Mouse (Mus musculus) central nervous system, embryonic 14 days (tissue): ENCODE measurements around the gene Mcpt2. TPM values are rescaled to one million over a fixed set of nuclear protein-coding genes. Genes with fewer than 3 reads are reported as not detected.

ENCODE experiments used
- polyA plus RNA-seq: library from polyadenylated mRNA; depleted of rRNA; stranded (reverse); fragments of >200 nt; gene quantifications from 2 replicates; pipeline ENCODE4 v1.2.3, GENCODE M21; 2012; rRNA removed

Mcpt2 gene
- 0.06 TPM in 1 of 2 replicates, not detected in the other for polyA plus RNA-seq

GRCm38 (mm10) chr14:56041792-56042191 is at the start of gene Mcpt2:
Gene Mcpt2, plus strand, starts transcription at chr14:56042041.

GRCm38 (mm10) chr14:56017671-56018070 is 24.2 kb upstream of the Mcpt2 start, which contains the start of gene Mcpt1:
Gene Mcpt1, plus strand, starts transcription at chr14:56017971.

GRCm38 (mm10) chr14:56030395-56030794 is 11.4 kb upstream of the Mcpt2 start, which contains the start of gene Mcpt9:
Gene Mcpt9, minus strand, starts transcription at chr14:56030495.

GRCm38 (mm10) chr14:56062213-56062612 is 20.4 kb downstream of the Mcpt2 start, which contains the start of gene Mcpt4:
Gene Mcpt4, minus strand, starts transcription at chr14:56062313.

GRCm38 (mm10) chr14:56085167-56085566 is 43.3 kb downstream of the Mcpt2 start, which contains the start of gene Mcpt8:
Gene Mcpt8, minus strand, starts transcription at chr14:56085273.

Other genes with a start within 250 kb of the Mcpt2 start
- gene Nfatc4, start 218.9 kb upstream of the Mcpt2 start, polyA plus RNA-seq: 29.1 and 48.1 TPM in 2 replicates
- gene Nynrin, start 188.0 kb upstream of the Mcpt2 start, polyA plus RNA-seq: 18.4 and 24.1 TPM in 2 replicates
- 0.45 and 0.53 TPM in 2 replicates for gene Cbln3, start 157.6 kb upstream of the Mcpt2 start, polyA plus RNA-seq
- gene Khnyn, start 157.1 kb upstream of the Mcpt2 start, polyA plus RNA-seq: 14.8 and 16.5 TPM in 2 replicates
- gene Sdr39u1, start 141.7 kb upstream of the Mcpt2 start, polyA plus RNA-seq: 102 and 107 TPM in 2 replicates
- gene Cma1, start 97.4 kb upstream of the Mcpt2 start, polyA plus RNA-seq: 1.4 and 5.1 TPM in 2 replicates
- not detected in 2 replicates for gene Cma2, start 91.1 kb upstream of the Mcpt2 start, polyA plus RNA-seq
- 0.08 TPM in 1 of 2 replicates, not detected in the other for gene Mcpt1, start 24.1 kb upstream of the Mcpt2 start, polyA plus RNA-seq
- not detected in 2 replicates for gene Mcpt9, start 11.5 kb upstream of the Mcpt2 start, polyA plus RNA-seq
- 0.19 TPM in 1 of 2 replicates, not detected in the other for gene Mcpt4, start 20.3 kb downstream of the Mcpt2 start, polyA plus RNA-seq
- 0.07 and 0.23 TPM in 2 replicates for gene Mcpt8, start 43.2 kb downstream of the Mcpt2 start, polyA plus RNA-seq
- 0.22 and 0.29 TPM in 2 replicates for gene Ctsg, start 60.5 kb downstream of the Mcpt2 start, polyA plus RNA-seq
- gene Gzme, start 78.6 kb downstream of the Mcpt2 start, polyA plus RNA-seq: not detected in 2 replicates
- not detected in 2 replicates for gene Gzmd, start 90.6 kb downstream of the Mcpt2 start, polyA plus RNA-seq
- gene Gzmg, start 117.5 kb downstream of the Mcpt2 start, polyA plus RNA-seq: not detected in 2 replicates
- not detected in 2 replicates for gene Gzmn, start 132.6 kb downstream of the Mcpt2 start, polyA plus RNA-seq
- not detected in 2 replicates for gene Gzmf, start 169.4 kb downstream of the Mcpt2 start, polyA plus RNA-seq
- gene Gzmc, start 192.6 kb downstream of the Mcpt2 start, polyA plus RNA-seq: 0.09 TPM in 1 of 2 replicates, not detected in the other
- gene Gzmb, start 220.2 kb downstream of the Mcpt2 start, polyA plus RNA-seq: 0.04 and 0.09 TPM in 2 replicates